Mouse (Mus musculus) ES-E14 (cell line): Measurements from ENCODE around the gene Foxj2.

Source experiments
- CHD2 ChIP-seq: IDR thresholded peaks from 2 replicates; pipeline ENCODE4 v1.6.1; 2014; ENCODE audit warnings: mild to moderate bottlenecking, low read depth, low read length, inconsistent platforms
- MAFK ChIP-seq: IDR thresholded peaks from 2 replicates; pipeline ENCODE4 v1.6.1; 2014; ENCODE audit warnings: mild to moderate bottlenecking, low read depth, low read length, inconsistent platforms; ENCODE audit not compliant: insufficient read depth
- ZC3H11A ChIP-seq: IDR thresholded peaks from 2 replicates; pipeline ENCODE4 v1.6.1; 2012; ENCODE audit warnings: low read depth, mild to moderate bottlenecking, inconsistent platforms, low read length, borderline replicate concordance
- ZNF384 ChIP-seq: IDR thresholded peaks from 2 replicates; pipeline ENCODE4 v1.6.1; 2012; ENCODE audit warnings: low read depth, low read length, inconsistent platforms

GRCm38 (mm10) chr6:122810615-122811279 is 9.0 kb upstream of the Foxj2 start:
- TF ChIP-seq ZNF384 (no peak), ZC3H11A (no peak), CHD2 (peak; percentile 88), MAFK (no peak)
